Comparison of ENCODE assay signal across 1 mouse cellular context in the genomic region with DNA sequence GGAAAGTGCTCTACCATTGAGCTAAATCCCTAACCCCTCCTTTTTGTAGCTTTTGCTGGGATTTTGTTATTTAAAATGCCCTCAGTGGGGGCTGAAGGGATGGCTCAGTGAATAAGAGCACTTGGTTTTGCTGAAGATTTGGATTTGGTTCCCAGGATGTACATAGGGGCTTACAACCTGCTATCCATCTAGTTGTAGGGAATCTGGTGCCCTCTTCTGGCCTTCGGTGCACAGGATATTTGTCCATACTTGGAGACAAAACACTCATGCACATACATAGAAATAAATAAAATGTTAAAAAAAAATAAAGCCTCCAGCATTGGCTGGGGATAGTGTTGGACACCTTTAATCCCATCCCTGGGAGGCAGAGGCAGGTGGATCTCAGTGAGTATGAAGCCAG.
A peak's percentile ranks its signal among the peaks of the same experiment; 100 is the strongest.
TF ChIP-seq lines count a peak whose summit lies in the region.

No protein-coding gene starts in this region.

TF ChIP-seq in MEL, 35 proteins besides CTCF, POLR2A, EP300 and RAD21:
- TF ChIP-seq TBP (IDR thresholded peaks at IDR 0.05; ENCODE audit: low read depth, low read length) (no peak), SMC3 (IDR thresholded peaks at IDR 0.05; ENCODE audit: low read depth, low read length) (peak; percentile 22; the same call in 1 of the 2 replicates), ZKSCAN1 (IDR thresholded peaks at IDR 0.05; ENCODE audit: low read depth, low read length) (no peak), KAT2A (conservative IDR thresholded peaks at IDR 0.05; ENCODE audit: low read depth, low read length) (no peak), CHD1 (IDR thresholded peaks at IDR 0.05; ENCODE audit: low read depth, low read length) (no peak), ZNF384 (IDR thresholded peaks at IDR 0.05; ENCODE audit: low read depth, low read length) (no peak), USF2 (IDR thresholded peaks at IDR 0.05; ENCODE audit: borderline replicate concordance in 1 of 2, insufficient read depth in 1 of 2, low read depth in 1 of 2, low read length in 2 of 2) (no peak), MEF2A (IDR thresholded peaks at IDR 0.05; ENCODE audit: extremely low read depth, insufficient replicate concordance, low read depth, low read length, poor library complexity, severe bottlenecking) (no peak), TAL1 (IDR thresholded peaks at IDR 0.05; ENCODE audit: low read length) (no peak)
